Mouse (Mus musculus): ENCODE data around the gene Treh.

GRCm38 (mm10) chr9:44713574-44713973, 40.5 kb downstream of the Treh start:
- TF ChIP-seq GATA1 (IDR thresholded peaks at IDR 0.05; ENCODE audit: low read length), result no peak
- TF ChIP-seq TAL1 (IDR thresholded peaks at IDR 0.05; ENCODE audit: low read length), result no peak
